Mouse (Mus musculus): ENCODE measurements at regions not wholly inside any gene's neighbourhood (a gene's known extent, or its start where the extent isn't known, plus 50 kb on each side); places are given as distances from the start of the nearest gene placed in this dataset.

- TF ChIP-seq MAX (IDR thresholded peaks at IDR 0.05) (no peak), USF1 (IDR thresholded peaks at IDR 0.05; ENCODE audit: low read depth) (no peak), CTCF (IDR thresholded peaks at IDR 0.05; ENCODE audit: control insufficient read depth, insufficient read depth, insufficient read length) (no peak), MYOG (IDR thresholded peaks at IDR 0.05; ENCODE audit: control insufficient read depth, extremely low read depth, insufficient read length) (no peak), CEBPB (IDR thresholded peaks at IDR 0.05; ENCODE audit: low read depth) (no peak)
Measured at GRCm38 (mm10) chr15:51484207-51484606, 2400.5 kb upstream of the Gm7489 start.
